Mouse (Mus musculus) heart, adult 11 months (tissue): ENCODE data around the gene Calcb.
"Not testable (repeated sequence)": the region's sequence is repeated elsewhere in the genome, so short reads cannot be mapped to it uniquely, and the experiment has no call there.

Experiments used
- DNase-seq: peaks from one replicate; pipeline ENCODE4 v3.0.0; 2022

Calcb gene

DNA sequence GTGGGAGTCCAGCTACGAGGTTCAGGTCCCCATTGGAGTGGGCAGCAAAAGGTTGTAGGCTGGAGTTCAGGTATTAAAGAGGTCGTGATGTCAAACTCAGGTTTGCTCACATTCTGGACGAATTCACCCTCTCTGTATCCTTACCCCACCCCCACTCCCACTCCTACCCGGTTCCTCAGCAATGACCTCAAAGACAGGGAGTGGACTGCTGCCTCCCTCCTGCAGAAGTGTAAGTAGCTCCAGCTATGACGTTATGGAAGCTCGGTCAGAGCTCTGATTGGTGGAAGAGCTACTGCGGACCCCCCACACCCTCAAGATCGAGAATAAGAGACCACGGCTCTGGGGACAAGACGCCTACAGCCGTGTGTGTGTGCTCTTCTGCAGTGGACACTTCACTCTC lies at the start of gene Calcb:
TSS of gene Calcb (plus strand) at position 344 of the 400 bp plus-strand sequence.
- peak; percentile 55 for DNase-seq

DNA sequence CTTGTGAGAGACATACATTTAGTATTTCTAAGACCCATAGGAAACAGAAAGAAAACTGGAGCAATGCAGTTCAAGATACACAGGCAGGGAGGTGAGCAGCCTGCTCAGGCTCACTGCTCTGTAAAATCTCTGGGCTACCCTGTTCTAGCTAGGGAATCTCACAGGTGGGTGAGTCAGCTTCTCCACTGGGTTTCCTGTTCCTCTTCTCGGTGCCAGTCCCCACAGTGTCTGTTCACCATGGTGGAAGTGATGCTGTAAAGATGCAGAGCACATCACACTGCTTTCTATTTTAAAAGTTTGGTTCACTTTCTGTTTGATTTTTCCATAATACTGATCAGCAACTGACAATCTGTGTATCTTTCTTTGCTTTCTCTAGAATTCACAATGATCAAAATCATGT lies 47.0 kb upstream of the Calcb start:
- no peak for DNase-seq

DNA sequence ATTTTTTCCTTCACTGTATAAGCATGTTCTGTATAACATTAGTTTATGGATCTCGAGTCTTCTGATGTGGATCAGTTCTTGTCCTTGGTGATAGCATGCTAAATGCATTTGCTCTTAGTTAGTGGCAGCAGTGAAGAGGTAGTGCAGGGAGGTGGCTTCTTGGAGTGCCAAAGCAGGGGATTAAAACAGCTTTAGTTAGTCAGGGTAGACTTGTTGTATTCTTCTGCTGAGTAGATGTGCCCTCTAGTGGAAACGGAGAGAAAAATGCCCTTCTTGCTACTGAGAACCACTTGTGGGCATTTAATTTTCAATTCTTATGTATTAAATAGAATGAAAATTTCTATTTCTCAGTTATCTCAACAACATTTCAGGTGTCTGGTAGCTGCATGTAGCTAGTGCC lies 45.7 kb upstream of the Calcb start:
- DNase-seq, result no peak

DNA sequence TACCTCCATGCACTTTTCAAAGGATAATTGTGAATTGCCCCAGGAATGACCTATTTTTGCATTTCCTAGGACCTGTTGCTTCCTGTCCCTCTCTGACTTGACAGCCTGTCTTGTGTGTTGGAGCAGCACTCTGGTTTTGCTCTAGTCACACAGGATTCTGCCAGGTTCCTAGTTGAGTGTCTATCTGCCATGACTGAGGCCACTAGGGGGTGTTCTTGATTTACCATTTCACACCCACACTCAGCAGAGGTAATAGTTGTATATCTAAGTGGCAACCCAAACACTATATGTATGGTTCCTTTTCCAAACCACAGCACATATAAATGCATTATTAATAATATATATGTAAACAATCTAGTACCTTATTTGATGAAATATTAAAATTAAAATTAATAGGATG lies 26.1 kb upstream of the Calcb start:
- DNase-seq, result no peak

DNA sequence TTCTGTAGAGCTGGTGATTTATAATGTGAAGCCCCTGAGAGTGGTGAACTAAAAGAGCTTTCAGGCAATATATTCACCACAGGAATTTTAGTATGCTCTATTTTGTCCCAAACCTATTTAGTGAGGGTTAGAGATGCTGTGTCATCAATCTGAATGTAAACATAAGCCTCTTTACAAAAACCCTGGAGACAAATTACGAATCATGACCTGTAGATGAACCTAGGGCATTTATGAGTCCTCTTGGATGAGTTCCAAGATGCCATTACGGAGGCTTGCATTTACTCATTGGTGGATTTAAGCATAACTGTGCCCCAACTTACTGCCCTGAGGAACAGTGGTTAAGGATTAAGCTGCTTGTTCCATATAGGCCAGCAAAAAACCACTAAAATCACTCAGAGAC lies 17.6 kb upstream of the Calcb start:
- DNase-seq, result no peak

DNA sequence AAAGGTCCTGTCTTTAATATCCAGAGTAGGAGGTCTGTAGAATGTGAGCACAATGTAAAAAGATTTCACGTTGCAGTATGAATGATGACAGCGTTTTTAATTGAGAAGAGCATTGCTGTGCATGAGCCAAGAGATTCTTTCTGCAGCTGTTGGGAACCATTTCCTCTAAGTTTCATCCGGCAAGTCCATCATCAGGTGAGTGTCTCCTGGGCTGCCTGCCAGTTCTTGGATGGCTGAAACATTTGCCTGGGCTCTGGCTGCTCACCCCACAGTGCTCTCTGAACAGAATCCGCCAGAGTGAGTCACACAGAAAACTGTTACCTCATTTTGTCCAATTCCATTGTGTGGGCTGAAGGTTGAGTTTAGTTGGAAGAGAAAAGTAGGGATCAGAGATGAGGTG lies 11.7 kb upstream of the Calcb start:
- DNase-seq, result no peak

DNA sequence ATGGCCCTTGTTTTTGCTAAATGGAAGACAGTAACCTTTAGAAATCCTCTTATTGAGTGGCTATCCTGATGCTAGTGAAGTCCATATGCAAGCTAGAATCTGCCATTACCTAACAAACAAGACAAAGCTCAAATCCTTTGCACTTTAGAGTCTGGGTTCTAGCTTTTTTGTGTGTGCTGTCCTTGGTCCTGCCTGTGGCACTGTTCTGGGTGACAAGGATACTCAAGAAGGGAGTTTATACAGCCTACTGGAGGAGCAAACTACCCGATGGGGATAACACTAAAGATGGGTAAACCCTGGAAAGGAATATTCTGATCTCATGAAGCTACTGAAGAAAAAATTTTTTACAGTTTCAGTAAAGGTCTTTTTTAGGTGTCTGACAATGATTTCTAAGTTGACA lies 11.0 kb upstream of the Calcb start:
- DNase-seq, result no peak

DNA sequence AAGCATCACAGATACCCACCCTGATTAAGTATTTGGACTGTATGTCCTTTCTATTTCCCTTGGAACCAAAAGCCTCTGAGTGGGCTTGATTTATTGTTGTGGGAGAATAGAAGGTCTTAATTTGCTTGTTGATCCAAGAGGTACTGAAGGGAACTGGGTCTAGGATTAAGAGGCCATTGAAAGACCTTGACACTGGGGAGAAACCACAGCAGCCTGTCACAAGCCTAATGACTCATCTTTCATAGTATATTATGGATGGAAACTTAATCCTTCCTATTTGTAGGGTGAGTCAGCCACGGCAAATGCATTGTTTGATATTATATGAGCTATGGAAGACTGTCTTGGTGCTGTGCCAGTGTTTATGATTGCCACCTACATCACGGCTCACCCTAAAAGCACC lies 8.0 kb upstream of the Calcb start:
- DNase-seq, result peak; percentile 41

DNA sequence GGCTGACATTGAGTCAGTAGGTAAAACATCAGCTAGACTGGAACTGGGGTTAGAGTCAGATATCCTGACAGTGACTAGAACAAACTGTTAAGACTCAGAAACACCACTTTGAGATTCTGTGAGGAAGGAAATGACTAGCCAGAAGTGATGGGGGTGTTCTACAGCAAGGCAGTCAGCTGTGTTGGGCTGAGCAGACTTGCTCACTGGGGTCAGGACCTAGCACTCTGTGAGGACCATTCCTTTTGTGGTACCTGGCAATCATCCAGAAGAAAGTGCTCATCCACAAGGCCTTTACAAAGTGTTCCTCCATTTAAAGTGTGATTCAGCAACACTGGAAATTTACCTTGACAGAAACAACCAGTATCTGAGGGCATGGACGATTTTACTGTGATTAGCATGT lies 5.9 kb upstream of the Calcb start:
- DNase-seq, result peak; percentile 33

DNA sequence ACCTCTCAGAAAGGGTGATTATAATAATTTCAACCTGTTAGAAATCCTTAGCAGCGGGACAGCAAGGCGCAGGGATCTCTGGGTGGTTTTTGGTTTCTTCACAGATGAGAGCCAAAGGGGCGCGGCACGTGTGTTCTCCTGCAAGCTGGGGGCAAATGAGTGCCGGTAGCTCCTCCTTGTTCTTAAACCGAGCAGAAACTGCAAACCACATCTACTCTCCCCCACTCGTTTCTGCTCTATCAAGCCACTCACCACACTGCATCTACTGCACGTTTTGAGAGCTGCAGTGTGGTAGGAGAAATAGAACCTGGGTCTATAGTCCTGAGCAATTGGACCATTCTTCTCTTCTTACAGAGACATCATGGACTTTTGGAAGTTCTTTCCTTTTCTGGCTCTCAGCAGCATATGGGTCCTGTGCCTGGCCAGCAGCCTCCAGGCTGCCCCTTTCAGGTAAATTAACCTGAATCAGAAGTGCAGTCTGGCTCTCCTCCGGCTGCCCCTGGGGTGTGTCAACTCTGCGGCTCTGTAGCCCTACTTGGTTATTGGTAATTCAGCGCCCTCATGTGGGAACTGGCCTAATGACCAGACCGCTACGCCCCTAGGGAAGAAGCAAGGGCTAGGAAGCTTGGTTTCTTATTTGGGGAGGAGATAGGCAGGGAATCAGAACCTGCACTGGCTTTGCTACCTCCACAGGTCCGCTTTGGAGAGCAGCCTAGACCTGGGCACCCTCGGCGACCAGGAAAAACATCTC lies 1.1 kb downstream of the Calcb start:
- peak; percentile 89 for DNase-seq

DNA sequence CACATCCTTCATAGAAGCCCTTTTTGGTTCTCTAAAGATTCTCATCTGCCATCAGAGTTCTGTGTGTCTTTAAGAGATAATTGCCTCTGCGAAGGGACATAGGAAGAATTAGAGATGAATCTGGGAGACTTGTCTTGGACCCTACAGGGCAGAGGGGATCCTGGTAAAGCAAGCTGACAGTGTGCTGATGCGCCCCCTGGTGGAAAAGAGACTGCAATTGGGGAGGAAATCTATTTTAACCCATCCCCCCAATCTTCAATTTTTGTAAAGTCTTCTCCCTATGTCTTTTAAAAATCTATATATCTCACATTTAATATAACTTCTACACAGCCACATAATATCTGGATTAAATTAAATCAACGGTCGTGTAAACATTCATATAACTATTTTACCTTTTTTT lies 11.3 kb downstream of the Calcb start:
- not testable (repeated sequence) for DNase-seq

DNA sequence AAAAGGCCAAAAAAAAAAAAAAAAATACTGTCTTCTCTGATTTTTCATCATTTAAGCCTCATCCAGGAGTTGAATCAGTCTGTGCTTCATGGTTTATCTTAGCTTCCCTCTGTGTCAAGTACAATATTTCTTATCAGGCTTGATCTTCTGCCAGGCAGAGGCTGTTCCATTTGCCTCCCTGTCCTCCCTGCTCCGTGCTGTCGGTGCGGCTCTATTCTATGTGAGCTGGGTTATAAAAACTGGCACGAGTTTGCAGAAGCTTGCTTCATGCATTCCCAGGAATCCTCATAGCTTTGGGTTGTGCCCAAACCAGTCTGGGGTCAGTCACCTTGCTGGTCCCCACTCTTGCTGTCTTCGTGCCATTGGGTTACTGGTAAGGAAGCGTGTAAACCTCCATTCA lies 12.7 kb downstream of the Calcb start:
- peak; percentile 83 for DNase-seq

DNA sequence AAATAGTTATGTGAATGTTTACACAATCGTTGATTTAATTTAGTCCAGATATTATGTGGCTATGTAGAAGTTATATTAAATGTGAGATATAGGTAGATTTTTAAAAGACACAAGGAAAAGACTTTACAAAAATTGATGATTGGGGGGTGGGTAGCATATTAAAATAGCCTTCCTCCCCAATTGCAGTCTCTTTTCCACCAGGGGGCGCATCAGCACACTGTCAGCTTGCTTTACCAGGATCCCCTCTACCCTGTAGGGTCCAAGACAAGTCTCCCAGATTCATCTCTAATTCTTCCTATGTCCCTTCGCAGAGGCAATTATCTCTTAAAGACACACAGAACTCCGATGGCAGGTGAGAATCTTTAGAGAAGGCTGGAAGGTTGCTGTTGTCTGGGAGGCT lies 13.3 kb downstream of the Calcb start:
- DNase-seq, result peak; percentile 40

DNA sequence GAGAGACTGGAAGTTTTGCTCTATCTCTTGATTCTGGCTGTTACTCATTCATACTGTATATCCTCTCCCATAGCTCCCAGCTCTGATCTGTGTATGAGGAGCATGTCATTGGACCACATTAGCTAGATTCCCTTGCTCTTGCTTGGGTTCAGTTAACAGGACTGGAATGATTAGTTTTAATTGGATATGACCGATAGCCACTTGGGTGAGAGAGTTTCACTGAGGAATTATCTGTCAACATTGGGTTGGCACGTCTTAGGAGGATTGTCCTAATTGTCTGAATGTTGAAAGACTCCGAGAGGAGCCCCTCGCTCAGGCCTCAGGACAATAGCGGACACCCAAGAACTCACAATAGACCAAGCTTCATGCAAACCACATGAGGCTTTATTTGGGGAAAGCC lies 17.8 kb downstream of the Calcb start:
- DNase-seq, result peak; percentile 11

DNA sequence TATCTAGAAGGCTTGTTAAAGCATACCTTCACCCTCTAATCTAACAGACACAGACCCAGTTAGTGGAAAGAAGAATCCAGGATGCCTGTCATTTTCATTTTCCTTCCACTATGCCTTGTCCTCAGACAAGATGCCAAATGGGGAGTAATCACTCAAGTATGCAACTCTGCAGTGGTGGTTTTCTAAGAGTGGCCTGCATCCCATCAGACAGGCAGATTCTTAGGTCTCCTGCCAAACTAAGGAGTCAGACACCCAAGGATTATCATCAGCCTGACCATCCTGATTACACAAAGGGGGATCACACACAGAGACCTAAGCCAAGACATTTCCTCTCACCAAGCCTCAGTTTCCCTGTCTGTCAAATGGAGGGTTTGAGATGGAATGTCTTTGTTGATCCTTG lies 19.7 kb downstream of the Calcb start:
- peak; percentile 87 for DNase-seq

DNA sequence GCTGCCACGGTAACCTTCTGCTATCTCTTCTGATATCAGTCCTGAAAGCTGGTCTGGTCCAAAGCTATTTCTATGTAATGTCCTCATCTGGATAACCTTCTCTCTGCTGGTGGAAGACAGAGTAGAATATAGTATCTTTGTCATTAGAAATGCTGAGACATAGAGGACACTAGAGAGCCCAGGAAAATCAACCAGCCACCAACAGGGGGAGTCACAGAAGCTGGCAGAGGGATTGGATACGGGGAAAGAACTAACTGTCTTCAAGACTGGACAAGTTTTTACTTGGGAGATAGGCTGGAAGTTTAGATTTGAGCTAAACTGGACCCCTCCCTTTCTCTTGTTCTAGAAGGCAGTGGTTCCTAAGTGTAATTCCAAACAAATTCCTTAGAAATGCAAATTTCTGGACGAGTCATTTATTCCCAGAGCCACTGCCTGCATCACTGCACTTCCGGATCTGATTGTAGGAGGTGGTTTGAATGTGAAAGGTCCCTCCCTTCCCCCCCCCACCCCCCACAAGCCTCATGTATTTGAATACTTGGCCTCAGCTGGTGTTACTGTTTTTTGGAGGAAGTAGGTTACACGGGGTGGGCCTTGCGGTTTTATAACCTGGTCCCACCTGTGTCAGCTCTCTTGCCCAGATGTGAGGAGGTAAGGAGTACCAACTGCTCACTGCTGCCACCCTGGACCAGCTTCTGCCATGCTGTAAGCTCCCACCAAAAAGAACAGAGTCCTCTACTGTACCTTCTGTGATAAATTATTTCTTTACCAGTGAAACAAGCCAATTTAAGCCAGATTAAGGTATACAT lies 22.1 kb downstream of the Calcb start:
- DNase-seq, result peak; percentile 67

DNA sequence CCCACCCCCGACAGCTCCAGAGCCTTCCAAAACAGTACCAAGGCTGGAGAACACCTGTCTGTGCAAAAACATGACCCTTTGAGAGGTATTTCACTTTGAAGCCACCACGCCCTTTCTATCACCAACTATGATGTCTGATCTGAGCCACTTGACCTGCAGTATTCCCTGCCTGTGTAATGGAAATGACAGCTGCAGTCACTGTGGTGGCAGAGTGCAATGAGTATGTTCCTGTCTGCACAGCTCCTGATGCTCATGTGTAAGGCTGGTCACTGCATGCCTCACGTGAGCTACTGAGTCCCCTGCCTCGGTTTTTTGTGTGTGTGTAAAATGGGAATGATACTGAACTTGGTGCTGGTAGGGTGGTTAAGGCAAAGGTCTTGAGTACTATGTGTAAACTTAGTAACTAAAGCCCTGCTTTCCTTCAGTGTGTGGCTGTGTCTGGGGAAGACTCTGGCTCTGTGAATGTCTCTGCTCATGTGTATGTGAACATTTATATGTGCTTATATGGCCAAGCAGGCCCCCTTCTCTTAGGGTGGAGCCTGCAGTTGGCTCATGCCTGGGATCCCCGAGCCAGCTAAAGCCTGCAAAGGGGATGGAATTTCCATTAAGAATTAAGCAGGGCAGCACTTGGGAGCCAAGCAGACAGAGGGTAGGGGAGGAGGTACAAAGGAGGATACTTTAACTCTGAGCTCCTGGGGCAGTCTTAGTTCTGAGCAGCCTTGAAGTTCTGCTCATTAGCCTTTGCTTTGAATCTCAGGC lies 24.8 kb downstream of the Calcb start, which contains the start of gene Insc:
TSS of gene Insc (plus strand) at position 673 of the 759 bp plus-strand sequence.
- peak; percentile 75 for DNase-seq

DNA sequence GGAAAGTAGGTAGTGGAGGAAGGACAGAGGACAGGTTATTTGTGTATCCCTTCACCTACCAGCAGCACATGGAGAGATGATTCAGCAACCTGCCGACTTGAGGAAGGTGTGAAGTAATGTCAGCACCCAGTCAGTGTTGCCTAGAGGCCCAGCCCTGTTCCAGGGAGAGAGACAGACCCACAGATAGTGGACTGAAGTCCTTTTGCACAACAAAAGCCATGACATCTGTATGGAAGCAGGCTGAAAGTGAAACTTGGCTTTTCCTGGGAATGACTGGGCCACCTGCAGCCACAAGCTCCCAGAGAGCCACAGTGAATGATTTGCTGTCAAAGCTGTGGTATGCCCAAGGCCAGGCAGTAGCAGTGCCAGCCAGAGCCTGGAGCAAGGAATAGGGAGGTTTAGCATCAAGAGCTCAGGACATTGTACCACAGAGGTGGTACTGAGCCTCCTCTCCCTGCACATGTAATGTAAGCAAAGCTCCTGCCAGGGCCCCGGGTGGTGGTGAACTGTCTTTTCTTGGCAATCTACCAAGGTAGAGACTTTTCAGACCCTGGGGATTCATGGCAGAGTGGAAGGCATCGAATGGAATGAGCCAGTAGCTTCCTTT lies 26.3 kb downstream of the Calcb start:
- peak; percentile 81 for DNase-seq

DNA sequence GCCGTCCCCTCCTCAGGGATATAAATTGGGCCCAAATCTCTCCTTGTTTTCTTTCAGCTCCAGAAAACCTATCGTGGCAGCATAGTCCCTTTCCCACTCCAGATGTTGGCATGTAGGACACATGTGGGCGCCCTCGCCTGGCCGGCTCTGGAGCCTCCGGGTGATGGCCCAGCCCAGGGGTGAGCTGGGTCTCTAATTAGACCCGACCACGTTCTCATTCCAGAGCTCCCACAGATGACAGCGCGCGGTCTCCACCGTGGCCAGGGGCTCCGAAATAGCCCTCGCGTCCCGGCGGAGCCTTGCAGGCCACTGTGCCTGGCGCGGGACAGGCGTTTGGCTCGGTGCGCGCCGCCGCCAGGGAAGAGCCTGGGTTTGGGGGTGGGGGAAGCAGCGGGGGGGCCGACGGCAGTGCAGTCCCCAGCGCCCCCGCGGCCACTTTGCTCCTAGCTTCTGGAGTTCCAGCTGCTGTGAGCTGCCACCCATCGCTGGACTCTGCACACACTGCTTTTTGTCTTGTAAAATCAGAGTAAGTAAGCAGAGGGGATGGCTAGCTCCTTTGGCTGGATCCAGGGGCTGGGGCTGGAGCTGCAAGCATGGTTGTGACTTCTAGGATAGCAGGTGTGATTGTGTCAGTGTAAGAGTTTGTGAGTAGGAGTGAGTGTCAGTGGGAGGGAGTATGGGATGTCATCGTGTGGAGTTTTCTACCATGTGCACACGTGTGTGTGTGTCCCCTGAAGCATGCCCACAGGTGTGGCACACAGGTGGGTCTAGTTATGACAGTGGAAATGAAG lies 27.2 kb downstream of the Calcb start:
- peak; percentile 89 for DNase-seq

DNA sequence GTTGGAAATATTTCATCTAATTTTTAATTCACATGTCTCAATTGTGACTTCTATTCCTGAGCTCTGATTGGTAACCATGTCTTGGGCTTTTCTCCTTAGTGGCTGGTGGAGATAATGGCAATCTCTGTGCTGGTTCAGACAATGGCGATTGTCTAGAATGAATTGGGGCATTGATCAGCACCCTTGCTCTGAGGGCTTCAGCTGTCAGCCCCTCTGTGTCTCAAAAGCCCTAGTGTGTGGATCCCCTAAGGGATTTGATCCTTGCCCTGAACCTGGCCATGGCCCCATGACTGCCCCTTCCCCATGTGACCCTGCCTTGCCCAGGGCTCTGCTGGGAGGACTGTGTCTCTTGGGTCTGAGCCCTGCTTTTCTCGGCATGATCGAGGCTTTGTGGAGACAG lies 29.2 kb downstream of the Calcb start:
- peak; percentile 80 for DNase-seq

DNA sequence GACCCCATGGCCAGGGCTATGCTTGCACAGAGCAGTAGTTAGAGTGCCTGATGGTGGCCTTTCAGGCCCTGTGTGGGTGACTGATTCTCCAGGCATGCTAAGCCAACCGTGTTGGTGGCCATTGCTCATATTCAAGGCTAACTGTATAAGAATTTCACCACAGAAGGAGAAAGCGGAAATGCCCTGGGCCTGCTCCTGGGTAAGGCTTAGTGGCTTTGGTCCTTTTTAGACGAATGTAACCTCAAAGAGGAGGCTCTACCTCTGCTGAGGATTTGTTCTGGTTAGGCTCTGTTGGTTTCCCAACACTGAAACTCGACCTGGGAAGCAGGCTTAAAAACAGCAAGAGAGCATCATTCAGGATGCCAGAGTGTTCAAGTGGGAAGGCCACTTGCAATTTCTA lies 29.8 kb downstream of the Calcb start:
- DNase-seq, result peak; percentile 77

DNA sequence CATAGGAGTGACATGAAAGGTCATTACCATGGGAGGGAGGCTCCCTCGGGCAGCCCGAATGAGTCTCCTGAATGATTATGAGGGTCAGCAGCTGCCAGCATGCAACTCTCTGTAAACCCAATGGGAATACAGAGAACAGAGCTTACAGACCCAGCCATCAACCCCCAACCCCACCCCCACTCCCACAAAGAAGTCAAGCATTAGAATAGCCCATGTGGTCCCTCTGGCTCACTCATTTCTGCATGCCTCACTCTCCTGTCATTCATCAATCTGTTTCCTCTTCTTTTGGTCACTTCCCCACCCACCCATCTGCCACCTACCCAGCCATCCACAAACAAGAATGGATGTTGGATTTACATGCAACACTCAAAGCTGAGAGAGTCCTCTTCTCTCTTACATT lies 35.0 kb downstream of the Calcb start:
- DNase-seq, result peak; percentile 24
